Mouse (Mus musculus): ENCODE measurements around the gene Itgae. TPM values are rescaled to one million over a fixed set of nuclear protein-coding genes. Genes with fewer than 3 reads are reported as not detected.

Itgae gene
- polyA plus RNA-seq, 1 experiment from 2014 or later = 0.28 TPM

GRCm38 (mm10) chr11:73134222-73134621 lies 43.8 kb downstream of the Itgae start:
- no peak for ATAC-seq
- no peak overlapping the region for H3K9ac ChIP-seq (replicated peaks)
- H3K9me3 ChIP-seq = no peaks in the 10 kb centered on the region
- H3K4me1 ChIP-seq (replicated peaks) = peaks cover 25% of the 10 kb centered on the region
- no peak overlapping the region for H3K4me3 ChIP-seq (replicated peaks)
- H3K27me3 ChIP-seq = no peaks in the 10 kb centered on the region
- WGBS = 95% methylated on average over 5 of the region's 5 CpGs
- H3K27ac ChIP-seq = no peak overlapping the region
- no peak overlapping the region for H3K4me2 ChIP-seq (replicated peaks)
- peaks cover 16% of the 10 kb centered on the region for H3K36me3 ChIP-seq

- peaks cover 25% of the 10 kb centered on the region for H3K4me1 ChIP-seq (replicated peaks)
- peaks cover 12% of the 10 kb centered on the region for H3K36me3 ChIP-seq
- 91% methylated on average over 6 of the region's 6 CpGs for WGBS
- H3K4me2 ChIP-seq (replicated peaks) = peak overlapping the region; percentile 92
- H3K27me3 ChIP-seq = no peaks in the 10 kb centered on the region
- H3K27ac ChIP-seq = no peak overlapping the region
- H3K9ac ChIP-seq (replicated peaks) = 0 out of 2 replicates have a peak overlapping the region, but pooled peaks have one; percentile 79
- ATAC-seq = no peak
- H3K9me3 ChIP-seq = no peaks in the 10 kb centered on the region
- peak overlapping the region; percentile 79 for H3K4me3 ChIP-seq (replicated peaks)
Measured at GRCm38 (mm10) chr11:73136587-73136986, 46.2 kb downstream of the Itgae start.

- Histone ChIP-seq H3K27me3 (no peaks in the 10 kb centered on the region), H3K9me3 (no peaks in the 10 kb centered on the region), H3K4me1 (replicated peaks) (peaks cover 25% of the 10 kb centered on the region), H3K9ac (replicated peaks) (peak overlapping the region; percentile 79), H3K4me2 (replicated peaks) (peak overlapping the region; percentile 92), H3K27ac (no peak overlapping the region), H3K4me3 (replicated peaks) (peak overlapping the region; percentile 79), H3K36me3 (peaks cover 12% of the 10 kb centered on the region)
- 45% methylated on average over 11 of the region's 11 CpGs for WGBS
- no peak for ATAC-seq
Measured at GRCm38 (mm10) chr11:73137116-73137515, 46.7 kb downstream of the Itgae start.

GRCm38 (mm10) chr11:73137591-73138501 lies 47.5 kb downstream of the Itgae start, which contains the start of gene Haspin:
TSS of gene Haspin (minus strand) at chr11:73138294.
- peak within 1 kb of the TSS; percentile 92 for H3K4me2 ChIP-seq (replicated peaks)
- H3K27ac ChIP-seq = no peak within 1 kb of the TSS
- no peaks in the 10 kb centered on the region for H3K27me3 ChIP-seq
- peak within 1 kb of the TSS; percentile 79 for H3K9ac ChIP-seq (replicated peaks)
- peaks cover 25% of the 10 kb centered on the region for H3K4me1 ChIP-seq (replicated peaks)
- WGBS = under 1% methylated on average over 81 of the region's 84 CpGs
- peaks cover 9% of the 10 kb centered on the region for H3K36me3 ChIP-seq
- no peaks in the 10 kb centered on the region for H3K9me3 ChIP-seq
- H3K4me3 ChIP-seq (replicated peaks) = peak within 1 kb of the TSS; percentile 79
- peak; percentile 98 for ATAC-seq

- H3K4me3 ChIP-seq (replicated peaks) = no peak overlapping the region
- H3K27me3 ChIP-seq = no peaks in the 10 kb centered on the region
- WGBS = 67% methylated on average over 1 of the region's 1 CpGs
- H3K4me1 ChIP-seq (replicated peaks) = no peaks in the 10 kb centered on the region
- no peak overlapping the region for H3K4me2 ChIP-seq (replicated peaks)
- no peak overlapping the region for H3K27ac ChIP-seq
- ATAC-seq = no peak
- no peak overlapping the region for H3K9ac ChIP-seq (replicated peaks)
- H3K9me3 ChIP-seq = no peaks in the 10 kb centered on the region
- no peaks in the 10 kb centered on the region for H3K36me3 ChIP-seq
Measured at GRCm38 (mm10) chr11:73144261-73144681, 53.9 kb downstream of the Itgae start.

- no peaks in the 10 kb centered on the region for H3K4me1 ChIP-seq (replicated peaks)
- 56% methylated on average over 11 of the region's 11 CpGs for WGBS
Measured at GRCm38 (mm10) chr11:73146026-73146974, 55.9 kb downstream of the Itgae start.

GRCm38 (mm10) chr11:73146975-73147365 lies 56.6 kb downstream of the Itgae start:
- WGBS = 54% methylated on average over 7 of the region's 7 CpGs
- Histone ChIP-seq H3K27ac (no peak overlapping the region), H3K9me3 (no peaks in the 10 kb centered on the region), H3K4me1 (replicated peaks) (no peaks in the 10 kb centered on the region), H3K4me2 (replicated peaks) (no peak overlapping the region), H3K9ac (replicated peaks) (no peak overlapping the region), H3K36me3 (no peaks in the 10 kb centered on the region), H3K27me3 (no peaks in the 10 kb centered on the region), H3K4me3 (replicated peaks) (no peak overlapping the region)
- no peak for ATAC-seq

More at GRCm38 (mm10) chr11:73146026-73146974, 55.9 kb downstream of the Itgae start:
- H3K4me2 ChIP-seq (replicated peaks) = no peak overlapping the region
- H3K27ac ChIP-seq = no peak overlapping the region
- no peaks in the 10 kb centered on the region for H3K27me3 ChIP-seq
- H3K36me3 ChIP-seq = no peaks in the 10 kb centered on the region
- no peak overlapping the region for H3K4me3 ChIP-seq (replicated peaks)
- H3K9me3 ChIP-seq = no peaks in the 10 kb centered on the region
- ATAC-seq = no peak
- H3K9ac ChIP-seq (replicated peaks) = no peak overlapping the region

GRCm38 (mm10) chr11:73148209-73148608 lies 57.8 kb downstream of the Itgae start:
- WGBS = 75% methylated on average over 9 of the region's 9 CpGs
- ATAC-seq = no peak
- Histone ChIP-seq H3K27me3 (no peaks in the 10 kb centered on the region), H3K4me3 (replicated peaks) (no peak overlapping the region), H3K27ac (no peak overlapping the region), H3K9ac (replicated peaks) (no peak overlapping the region), H3K9me3 (no peaks in the 10 kb centered on the region), H3K4me1 (replicated peaks) (no peaks in the 10 kb centered on the region), H3K36me3 (no peaks in the 10 kb centered on the region), H3K4me2 (replicated peaks) (no peak overlapping the region)

- Histone ChIP-seq H3K27me3 (peaks cover 19% of the 10 kb centered on the region), H3K36me3 (no peaks in the 10 kb centered on the region), H3K27ac (no peak overlapping the region), H3K9ac (replicated peaks) (no peak overlapping the region), H3K4me3 (replicated peaks) (no peak overlapping the region), H3K4me1 (replicated peaks) (peaks cover 1% of the 10 kb centered on the region), H3K9me3 (no peaks in the 10 kb centered on the region), H3K4me2 (replicated peaks) (no peak overlapping the region)
- WGBS = 84% methylated on average over 6 of the region's 6 CpGs
- no peak for ATAC-seq
Measured at GRCm38 (mm10) chr11:73155071-73155470, 64.7 kb downstream of the Itgae start.

GRCm38 (mm10) chr11:73159957-73160810 lies 69.8 kb downstream of the Itgae start, which contains the start of gene P2rx5:
TSS of gene P2rx5 (plus strand) at chr11:73160421.
- H3K27me3 ChIP-seq = peaks cover 36% of the 10 kb centered on the region
- 3% methylated on average over 49 of the region's 49 CpGs for WGBS
- peak within 1 kb of the TSS; percentile 43 for H3K4me3 ChIP-seq (replicated peaks)
- H3K9ac ChIP-seq (replicated peaks) = peak within 1 kb of the TSS; percentile 60
- H3K4me1 ChIP-seq (replicated peaks) = peaks cover 11% of the 10 kb centered on the region
- peak; percentile 60 for ATAC-seq
- no peaks in the 10 kb centered on the region for H3K9me3 ChIP-seq
- no peak within 1 kb of the TSS for H3K27ac ChIP-seq
- peak within 1 kb of the TSS; percentile 71 for H3K4me2 ChIP-seq (replicated peaks)
- no peaks in the 10 kb centered on the region for H3K36me3 ChIP-seq

- Histone ChIP-seq H3K4me2 (replicated peaks) (peak overlapping the region; percentile 71), H3K36me3 (no peaks in the 10 kb centered on the region), H3K27me3 (peaks cover 36% of the 10 kb centered on the region), H3K4me1 (replicated peaks) (peaks cover 11% of the 10 kb centered on the region), H3K9ac (replicated peaks) (no peak overlapping the region), H3K4me3 (replicated peaks) (peak overlapping the region; percentile 43), H3K9me3 (no peaks in the 10 kb centered on the region), H3K27ac (no peak overlapping the region)
- WGBS = 29% methylated on average over 6 of the region's 6 CpGs
- no peak for ATAC-seq
Measured at GRCm38 (mm10) chr11:73160811-73161200, 70.4 kb downstream of the Itgae start.

Data from midbrain, embryonic 13.5 days (tissue).